Mouse (Mus musculus) thymus, postnatal 4 days (tissue): ENCODE results near the gene 2510009E07Rik.

Experiments
- DNase-seq: peaks from one replicate; pipeline ENCODE4 v3.0.0; 2021

2510009E07Rik gene

GRCm38 (mm10) chr16:21634460-21634859 lies 60.0 kb downstream of the 2510009E07Rik start:
- no peak for DNase-seq

- no peak for DNase-seq
Observed at GRCm38 (mm10) chr16:21631815-21632222, 62.6 kb downstream of the 2510009E07Rik start.

GRCm38 (mm10) chr16:21630614-21631013 lies 63.9 kb downstream of the 2510009E07Rik start:
- no peak for DNase-seq

- DNase-seq = no peak
Observed at GRCm38 (mm10) chr16:21628061-21628591, 66.3 kb downstream of the 2510009E07Rik start.

- no peak for DNase-seq
Observed at GRCm38 (mm10) chr16:21627248-21627647, 67.2 kb downstream of the 2510009E07Rik start.

- DNase-seq = no peak
Observed at GRCm38 (mm10) chr16:21625784-21626634, 68.5 kb downstream of the 2510009E07Rik start.

GRCm38 (mm10) chr16:21620630-21621029 lies 73.8 kb downstream of the 2510009E07Rik start:
- DNase-seq = no peak

GRCm38 (mm10) chr16:21615802-21616201 lies 78.7 kb downstream of the 2510009E07Rik start:
- peak; percentile 55 for DNase-seq

- no peak for DNase-seq
Observed at GRCm38 (mm10) chr16:21610473-21610872, 84.0 kb downstream of the 2510009E07Rik start.

GRCm38 (mm10) chr16:21608176-21608865 lies 86.1 kb downstream of the 2510009E07Rik start:
- DNase-seq = no peak

- DNase-seq = no peak
Observed at GRCm38 (mm10) chr16:21607651-21608040, 86.8 kb downstream of the 2510009E07Rik start.

- no peak for DNase-seq
Observed at GRCm38 (mm10) chr16:21607021-21607650, 87.3 kb downstream of the 2510009E07Rik start.

GRCm38 (mm10) chr16:21606249-21607020 lies 88.0 kb downstream of the 2510009E07Rik start:
- no peak for DNase-seq

- DNase-seq = no peak
Observed at GRCm38 (mm10) chr16:21604354-21604753, 90.1 kb downstream of the 2510009E07Rik start.
